Mouse (Mus musculus): ENCODE measurements around the gene Msx1.

The Msx1 gene

DNA sequence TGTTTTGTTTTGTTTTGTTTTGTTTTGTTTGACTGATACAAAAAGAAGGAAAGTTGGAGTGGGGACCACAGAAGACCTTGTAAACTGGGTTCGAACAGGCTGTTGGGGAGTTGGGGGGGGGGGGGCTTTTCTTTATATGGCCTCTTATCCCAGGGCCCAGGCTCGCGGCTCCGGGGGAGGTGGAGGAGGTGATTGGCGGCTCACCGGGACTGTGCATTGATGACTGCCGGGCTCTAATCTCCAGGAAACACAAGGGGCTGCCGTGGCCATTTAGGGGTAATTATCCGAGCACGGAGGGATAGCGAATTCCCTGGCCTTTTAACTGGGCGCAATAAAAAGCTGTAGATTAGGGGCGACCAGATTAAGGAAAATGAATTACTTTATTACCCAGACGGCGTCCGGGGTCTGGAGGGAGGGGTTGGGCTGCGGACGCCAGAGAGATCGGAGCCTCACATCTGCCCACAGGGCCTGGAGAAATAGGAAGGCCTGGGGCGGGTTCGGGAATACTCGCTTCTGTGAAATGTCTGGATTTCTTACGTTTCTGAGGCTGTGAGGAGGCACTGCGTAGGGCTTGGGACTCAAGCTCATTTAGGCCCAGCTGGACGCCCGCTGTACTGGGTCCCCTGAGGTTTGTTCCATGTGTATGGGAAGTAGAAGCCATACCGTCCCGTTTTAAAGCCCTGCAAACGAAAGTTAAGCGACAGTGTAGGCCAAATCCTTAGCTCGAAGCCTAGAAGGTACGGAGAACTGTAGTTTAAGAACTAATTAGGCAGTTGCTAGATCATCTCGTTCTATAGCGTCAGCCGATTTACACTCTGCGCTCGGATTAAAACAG is 1.4 kb upstream of the Msx1 start:
- CTCF ChIA-PET: no interaction called here

DNA sequence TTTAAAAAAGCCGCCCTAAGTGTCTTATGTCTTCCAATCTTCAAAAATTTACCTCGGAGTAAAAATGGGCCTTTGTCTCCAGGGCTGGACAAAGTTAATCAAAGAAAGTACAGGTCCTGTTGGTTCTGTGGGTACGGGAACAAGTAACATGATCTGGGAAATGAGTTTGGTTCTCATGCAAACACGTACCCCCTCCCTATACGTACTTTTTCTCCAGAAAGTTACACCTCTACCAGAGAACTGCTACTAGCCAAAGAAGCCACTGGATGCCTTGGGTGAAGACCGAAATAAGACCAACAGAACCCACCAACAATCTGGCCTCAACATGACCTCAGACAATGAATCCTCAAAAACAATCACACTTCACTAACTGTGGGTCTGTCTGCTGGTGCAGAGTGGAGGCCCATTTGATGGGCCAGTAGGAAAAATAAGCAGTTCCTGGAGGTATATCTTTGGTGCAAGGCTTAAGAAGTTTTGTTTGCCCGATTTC is 773 bp upstream of the Msx1 start:
- CTCF ChIA-PET: no interaction called here

DNA sequence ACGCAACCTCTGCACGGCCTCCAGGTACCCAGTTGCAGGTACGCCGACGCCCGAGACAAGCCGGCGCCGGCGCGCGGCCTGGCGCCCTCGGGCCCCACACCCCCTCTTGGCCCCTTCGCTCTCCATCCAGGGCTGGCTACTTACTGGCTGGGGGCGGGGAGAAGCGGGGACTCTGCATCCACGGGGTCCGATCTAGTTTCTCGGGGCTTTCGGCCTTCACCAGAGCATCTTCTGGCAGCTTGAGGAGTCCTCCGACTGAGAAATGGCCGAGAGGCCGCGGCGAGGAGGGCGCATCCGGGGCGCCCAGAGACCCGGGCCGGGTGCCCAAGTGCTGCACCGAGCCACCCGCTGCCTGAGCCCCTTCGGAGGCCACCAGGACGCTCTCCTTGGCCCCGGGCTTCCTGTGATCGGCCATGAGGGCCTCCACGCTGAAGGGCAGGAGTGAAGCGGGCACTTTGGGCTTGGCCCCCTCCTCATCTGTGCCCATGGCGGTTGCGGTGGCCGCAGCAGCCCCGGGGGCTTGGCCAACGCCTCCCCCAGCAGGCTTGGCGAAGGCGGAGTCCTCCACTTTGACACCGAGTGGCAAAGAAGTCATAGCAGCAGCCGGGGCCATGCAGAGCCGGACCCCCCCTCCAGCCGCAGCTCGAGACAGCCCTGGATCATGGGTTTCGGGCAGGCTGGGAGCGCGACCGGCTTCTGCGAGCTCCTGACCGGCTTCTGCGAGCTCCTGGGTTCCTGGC is 492 bp downstream of the Msx1 start:
- CTCF ChIA-PET: no interaction called here

DNA sequence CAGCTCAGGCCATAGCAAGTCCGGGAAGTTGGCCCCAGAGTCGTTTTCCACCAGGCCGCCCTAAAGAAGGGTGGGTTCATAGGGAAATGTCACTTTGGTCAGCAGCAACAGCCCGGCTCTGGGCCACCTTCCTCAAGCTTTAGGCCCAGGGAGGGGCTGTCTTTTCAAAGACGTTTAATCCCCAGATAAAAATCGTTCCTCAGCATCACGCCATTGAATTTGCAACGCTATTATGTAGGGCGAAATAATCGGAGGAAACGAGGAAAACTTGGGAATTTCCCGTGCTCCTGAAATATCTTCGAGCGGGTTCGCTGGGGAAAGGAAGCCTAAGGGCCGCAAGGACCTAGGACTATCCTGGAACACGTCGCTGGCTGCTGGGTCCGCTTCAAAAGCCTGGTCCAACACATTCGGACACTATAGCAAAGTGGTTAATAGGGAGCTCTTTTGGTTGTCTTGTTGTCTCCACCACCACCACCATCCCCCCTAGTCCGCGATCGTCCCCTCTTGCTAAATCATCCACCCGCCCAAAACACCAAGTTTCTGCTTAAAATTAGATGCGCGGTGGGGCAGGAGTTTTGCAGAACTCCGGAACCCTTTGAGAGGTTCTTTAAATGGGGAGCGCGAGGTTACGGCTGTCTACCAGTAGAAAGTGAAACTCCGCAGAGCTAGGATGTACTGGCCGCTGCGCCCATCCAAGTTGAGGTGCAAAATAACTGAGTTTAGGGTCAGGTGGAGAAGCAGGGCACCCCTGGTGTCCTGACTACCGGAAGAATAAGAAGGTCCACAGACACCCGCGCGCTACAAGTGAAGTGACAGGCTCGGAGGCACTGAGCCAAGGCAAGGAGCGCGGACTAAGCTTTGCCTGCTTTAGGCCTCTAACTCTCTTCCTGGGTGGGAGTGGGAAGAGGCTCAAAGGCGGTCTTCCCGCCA is 1.3 kb downstream of the Msx1 start:
- CTCF ChIA-PET: no interaction called here

DNA sequence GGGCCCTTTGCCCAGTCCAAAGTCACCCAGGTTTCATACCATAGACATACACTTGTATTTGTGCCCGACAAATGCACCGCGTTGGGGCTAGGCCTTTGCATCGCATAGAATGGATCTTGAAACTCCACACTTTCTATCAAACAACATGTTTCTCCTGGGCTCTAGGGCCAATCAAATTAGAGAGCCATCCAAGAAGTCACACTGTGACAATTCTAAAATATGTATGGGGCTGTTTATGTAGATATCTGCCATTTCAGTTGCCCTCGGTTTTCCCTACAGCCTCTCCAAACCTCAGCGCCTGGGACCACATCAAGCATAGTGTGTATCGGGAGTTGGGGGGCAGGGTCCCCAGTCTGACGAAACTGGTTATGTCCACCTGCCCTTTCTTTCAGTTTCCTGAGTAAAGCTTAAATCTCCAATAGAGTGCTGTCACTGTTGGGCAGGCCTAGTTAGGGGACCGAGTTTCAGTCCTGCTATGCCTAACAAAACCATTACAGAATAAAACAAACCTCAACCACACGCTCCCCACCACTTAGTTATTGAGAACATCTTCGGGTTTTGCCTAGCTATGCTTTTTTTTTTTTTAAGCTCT is 2.2 kb downstream of the Msx1 start:
- CTCF ChIA-PET: no interaction called here

DNA sequence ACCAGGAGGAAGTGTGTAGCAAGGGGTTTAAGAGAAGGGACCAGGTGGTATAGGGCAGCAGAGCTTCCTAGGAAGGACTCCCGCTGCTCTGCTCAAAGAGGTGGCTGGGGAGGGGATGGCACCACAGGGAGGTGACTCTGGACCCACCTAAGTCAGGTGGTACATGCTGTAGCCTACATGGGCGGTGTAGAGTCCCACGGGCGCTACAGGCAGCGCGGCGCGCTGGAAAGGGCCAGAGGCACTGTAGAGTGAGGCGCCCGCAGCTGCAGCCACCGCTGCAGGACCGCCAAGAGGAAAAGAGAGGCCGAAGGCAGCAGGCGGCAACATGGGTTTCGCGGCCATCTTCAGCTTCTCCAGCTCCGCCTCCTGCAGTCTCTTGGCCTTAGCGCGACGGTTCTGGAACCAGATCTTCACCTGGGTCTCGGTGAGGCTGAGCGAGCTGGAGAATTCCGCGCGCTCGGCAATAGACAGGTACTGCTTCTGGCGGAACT is 3.2 kb downstream of the Msx1 start:
- CTCF ChIA-PET: no interaction called here

DNA sequence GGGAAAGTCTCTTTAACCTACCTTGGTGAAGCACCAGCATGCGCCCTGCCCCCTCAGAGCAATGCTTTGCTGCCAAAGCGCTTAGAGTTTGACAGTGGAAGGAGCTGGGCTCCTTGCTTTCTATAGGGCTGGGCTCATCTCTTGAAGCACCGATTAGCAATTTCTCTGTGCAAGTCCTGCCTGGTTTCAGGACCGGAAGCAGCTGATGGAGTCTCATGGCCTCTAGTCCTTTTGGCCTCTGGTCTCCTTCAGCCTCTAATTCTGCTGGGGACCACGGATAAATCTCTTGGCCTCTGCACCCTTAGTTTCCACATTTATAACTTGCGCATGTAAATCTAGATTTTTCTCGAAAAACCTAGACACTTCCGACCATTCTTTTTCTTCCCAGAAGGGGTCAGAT is 3.7 kb downstream of the Msx1 start:
- CTCF ChIA-PET: no interaction called here

DNA sequence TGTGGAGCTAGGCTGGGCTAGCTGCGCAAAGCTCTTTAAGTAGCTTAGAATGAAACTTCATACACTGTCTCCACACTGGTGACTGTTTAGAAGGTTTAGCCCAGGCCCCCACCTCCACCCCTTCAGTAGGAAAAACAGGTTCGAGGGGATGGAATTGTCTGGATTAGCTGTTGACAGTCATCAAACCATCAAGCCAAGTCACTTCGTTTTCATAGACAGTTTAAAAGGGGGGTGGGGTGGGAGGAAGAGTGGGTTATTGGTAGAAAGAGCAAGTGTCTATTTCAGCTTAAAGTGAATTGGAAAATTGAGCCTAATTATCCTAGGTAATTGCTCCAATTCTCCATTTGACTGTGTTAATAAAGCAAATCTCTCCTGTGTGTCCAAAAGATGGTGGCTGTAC is 4.4 kb downstream of the Msx1 start:
- CTCF ChIA-PET: no interaction called here

DNA sequence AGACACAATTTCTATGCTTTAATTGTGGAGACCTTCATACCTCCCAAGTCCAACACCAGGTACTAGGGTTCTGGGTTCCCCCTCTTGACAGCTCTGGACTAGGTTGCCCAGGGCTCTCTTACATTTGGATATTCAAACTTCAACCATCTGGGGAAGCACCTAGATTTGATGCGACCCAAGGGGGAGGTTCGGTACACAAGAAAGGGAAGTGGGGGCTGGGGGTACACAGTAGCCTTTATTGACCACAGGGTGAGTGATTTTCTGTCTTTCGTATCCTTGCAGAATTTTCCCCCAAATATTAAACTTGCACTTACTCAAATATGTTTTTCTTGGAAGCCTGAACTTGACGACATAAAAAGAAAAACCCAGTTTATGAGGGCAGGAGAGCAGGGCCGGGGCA is 4.8 kb downstream of the Msx1 start:
- CTCF ChIA-PET: no interaction called here

DNA sequence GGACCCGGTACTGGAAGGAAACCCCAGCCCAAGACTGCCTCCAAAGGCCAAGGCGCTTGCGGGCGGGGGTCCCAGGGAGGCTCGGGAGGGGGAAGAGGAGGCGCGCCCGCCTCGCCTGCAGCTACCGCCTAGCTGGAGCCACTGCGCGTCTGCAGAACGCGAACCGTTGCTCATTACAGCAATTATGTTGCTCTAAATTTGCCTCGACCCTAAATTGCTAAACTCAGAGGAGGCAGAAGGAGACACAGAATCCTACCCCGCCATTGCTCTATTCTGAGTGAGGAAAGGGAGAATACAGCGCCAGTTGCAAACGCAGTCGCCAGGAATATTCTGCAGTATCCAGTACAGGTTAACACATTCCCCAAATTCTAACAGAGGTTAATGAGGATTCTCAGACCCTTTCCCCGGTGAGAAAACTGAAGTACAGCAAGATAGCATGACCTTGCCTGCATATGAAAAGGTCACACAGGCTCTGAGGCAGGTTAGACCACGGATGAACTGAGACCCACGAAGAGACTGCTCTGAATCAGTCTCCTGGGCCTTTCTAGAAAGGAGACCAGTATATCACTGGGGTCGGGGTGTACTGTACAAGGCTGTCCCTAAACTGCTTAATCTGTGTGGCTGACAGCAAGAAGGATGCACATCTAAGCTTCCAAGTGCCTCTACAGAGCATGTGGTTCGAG is 5.7 kb downstream of the Msx1 start:
- CTCF ChIA-PET: no interaction called here

DNA sequence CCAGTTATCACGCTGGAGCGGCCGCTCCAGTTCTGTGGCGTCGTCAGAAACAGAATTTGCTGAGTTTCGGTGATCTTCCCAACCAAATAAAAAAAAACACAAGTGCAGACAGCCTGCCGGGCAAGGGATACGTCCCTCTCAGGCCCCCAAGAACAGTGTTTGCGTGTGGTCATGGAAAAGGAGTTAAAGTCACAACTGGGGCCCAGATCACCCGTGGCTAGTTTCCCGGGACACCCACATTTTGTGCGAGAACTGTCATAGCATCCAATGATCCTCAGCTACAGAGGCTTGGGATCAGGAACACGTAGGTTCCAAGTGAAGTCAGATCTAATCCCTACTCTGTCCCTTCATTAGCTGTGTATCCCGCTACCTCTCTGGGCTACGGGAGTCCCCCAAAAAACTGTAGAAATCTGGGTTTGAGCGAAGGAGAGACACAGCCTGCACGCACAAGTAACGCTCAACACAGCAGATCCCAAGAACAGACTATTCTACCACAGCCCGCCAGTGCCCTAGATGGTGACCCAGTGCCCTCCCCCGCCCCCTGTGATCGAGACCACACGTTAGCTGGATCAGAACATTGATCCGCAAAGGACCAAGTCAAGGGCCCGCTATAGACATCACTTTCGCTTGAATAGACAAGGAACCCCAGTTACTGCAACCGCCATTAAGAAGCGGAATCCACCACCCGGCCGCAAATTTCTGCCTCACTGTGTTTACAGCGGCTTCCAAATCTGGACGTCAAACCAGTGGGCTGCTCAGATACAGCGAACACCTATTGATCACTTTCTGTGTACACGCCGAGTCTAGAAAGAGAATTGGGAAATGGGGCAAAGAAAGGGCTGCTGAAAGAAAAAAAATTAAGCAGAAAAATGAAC is 6.5 kb downstream of the Msx1 start:
- CTCF ChIA-PET: no interaction called here

DNA sequence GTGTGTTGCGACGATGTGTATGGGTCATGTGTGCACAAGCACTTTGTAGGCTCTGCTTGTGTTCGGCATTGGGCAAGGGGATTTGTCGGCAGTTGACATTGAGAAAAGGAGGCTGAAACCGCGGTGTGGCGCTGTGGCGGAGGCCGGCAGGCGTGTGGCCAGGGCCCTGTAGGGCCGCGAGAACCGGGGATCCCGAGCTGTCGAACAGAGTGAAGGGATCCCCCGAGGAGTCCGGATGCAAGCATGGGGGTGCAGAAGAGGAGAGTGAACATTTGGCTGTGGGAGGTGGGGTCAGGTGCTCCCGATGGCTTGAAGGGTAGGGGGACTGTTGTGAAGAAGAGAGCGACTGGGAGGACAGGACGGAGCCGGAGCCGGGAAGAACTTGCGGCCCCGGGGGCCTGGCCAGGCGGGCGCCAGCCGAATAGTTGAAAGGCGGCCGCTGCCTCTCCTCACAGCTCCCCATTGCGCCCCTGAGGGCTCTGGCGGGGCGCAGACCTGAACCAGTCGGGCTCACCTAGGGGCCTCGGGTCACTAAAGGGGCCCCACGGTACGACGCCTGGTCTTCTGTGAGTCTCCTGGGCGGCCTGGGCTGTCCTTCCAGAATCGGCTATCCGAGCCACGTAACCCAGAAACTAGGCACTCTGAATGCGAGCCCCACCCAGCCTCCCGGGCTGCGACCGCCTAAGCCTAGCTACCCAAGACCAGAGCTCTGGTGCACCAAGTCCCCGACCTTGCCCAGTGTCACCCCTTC is 7.3 kb downstream of the Msx1 start:
- CTCF ChIA-PET: no interaction called here

DNA sequence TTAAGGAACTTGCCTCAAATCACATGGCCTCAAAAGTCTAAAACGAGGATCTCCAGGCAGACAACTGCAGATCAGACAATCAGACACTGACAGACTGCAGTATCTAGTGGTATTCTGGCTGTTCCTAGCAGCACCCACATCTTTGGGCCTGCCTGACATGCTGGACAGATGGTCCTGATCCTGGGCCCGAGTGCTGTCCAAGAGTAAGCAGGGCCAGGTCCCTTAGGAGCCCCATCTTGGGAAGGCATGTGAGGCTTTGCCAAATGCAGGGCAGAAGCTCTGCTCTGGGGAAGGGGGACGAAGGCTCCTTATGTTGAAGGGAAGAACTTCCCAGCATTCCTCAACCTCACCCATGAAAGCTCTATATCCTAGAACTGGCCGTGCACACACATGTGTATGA is 8.5 kb downstream of the Msx1 start:
- CTCF ChIA-PET: no interaction called here

DNA sequence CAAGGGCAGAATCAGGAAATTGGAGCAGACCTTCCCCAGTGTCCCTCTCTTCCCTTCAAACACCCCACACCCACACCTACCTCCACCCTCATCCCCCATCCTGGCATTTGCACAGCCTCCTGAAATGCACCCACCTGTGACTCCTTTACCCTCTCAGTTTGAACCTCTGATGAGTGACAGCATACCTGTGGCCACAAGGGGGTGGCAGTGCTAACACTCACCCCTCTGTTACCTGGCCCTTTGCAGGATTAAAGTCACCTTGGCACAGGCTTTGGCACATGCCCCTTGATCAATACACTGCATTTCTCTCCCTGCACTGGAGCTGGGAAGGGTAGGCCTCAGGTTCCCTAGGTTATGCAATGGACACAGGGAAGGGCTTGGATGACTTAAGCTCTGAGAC is 10.2 kb downstream of the Msx1 start:
- CTCF ChIA-PET: no interaction called here

DNA sequence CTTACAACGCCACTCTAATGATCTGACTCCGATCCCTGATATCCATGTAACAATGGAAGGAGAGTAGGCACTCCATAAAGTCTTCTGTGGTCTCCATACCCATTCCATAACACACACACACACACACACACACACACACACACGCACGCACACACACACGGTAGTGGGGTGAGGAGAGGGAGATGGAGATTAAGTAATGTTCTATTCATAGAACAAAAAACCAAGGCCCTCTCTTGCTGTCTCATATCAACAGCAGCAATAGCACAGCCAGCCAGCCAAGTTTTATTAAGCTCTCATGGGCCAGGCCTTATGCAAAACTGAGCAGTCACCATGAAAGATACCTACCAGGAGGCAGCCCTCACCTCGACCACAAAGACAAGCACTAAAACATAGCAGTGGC is 19.1 kb downstream of the Msx1 start:
- CTCF ChIA-PET: no interaction called here

DNA sequence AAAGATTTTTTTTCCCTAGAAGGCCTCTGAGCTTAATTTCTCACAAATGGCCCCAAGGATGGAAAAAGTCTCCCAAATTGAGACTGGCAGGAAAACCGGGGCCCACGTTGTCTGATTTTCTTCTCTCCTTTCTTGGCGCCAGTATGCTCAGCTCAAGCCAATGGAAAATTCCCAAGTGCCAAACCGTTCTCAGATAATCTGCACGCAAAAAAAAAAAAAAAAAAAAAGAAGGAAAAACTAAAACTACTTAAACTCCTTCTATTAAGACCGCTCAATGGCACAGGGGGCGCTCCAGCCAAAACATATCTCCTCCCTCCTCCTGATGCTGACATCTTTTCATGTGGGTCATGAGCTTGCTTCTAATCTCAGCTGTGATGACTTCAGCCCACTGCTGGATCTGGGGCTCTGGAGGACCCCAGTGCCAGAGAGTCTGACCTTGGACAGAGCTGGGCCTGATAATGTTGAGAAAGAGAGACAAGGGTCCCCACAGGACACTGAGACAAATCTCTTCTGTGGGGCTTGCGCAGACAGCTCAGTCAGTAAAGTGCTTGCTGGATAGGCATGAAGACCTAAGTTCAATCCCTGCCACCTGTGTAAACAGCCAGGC is 19.8 kb downstream of the Msx1 start:
- CTCF ChIA-PET: no interaction called here

DNA sequence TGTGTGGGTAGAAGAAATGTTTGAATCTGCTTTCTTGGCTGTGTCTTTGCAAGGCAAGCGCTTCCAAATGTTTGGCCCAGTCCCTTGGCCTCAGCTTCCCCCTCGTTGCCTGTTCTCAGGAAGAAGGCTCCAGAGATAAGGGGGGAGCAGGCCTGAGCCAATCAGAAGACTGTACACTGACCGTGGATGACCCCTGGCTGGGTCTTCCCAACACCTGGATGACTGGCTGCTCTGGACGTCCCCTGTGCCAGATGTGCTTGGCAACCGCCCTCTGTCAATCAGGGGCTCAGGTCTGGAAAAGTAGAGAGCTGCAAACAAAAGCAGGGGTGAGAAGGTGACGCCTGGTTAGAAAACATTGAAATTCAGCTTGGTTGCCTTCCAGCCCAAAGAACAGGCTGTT is 27.1 kb downstream of the Msx1 start:
- CTCF ChIA-PET: no interaction called here

DNA sequence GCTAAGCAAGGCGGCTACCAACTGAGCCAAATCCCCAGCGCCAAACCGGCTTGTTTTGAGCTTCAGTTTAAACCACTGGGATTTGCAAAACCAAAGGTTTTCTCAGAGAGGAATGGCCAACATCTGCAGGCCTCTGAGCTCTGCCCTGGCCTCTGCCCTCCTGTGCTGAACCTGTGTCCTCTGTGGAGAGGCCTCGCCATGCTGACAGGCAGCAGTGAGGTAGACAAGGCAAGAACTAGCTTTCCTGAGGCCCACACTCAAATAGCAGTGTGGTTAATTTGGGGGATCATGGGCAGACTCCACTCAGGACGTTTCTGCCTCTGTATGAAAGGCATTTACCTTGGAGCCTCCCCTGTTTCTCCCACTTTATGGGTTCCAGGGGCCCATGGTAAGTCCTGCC is 27.6 kb downstream of the Msx1 start:
- CTCF ChIA-PET: no interaction called here

DNA sequence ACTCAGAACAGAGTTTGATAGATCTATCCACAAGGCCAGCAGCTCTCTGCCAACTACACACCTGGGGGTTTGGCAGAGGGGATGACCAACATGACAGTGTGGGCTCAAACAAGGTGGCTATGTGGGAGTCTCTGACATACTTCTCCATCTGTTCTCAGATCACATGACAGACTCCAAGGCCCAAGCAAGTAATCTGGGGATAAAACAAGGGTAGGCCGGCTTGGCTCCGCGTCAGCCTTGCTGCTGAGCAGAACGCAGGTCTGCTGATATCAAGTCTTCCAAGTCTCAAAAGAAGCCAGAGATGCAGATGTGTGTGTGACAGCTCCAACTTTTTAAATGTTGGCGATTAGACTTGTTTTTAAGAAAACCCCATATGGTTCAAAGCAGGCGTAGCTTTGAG is 28.7 kb downstream of the Msx1 start:
- CTCF ChIA-PET: no interaction called here

All from spleen, embryonic (tissue).